ENCODE assay signal across 10 mouse cellular contexts in the genomic region with DNA sequence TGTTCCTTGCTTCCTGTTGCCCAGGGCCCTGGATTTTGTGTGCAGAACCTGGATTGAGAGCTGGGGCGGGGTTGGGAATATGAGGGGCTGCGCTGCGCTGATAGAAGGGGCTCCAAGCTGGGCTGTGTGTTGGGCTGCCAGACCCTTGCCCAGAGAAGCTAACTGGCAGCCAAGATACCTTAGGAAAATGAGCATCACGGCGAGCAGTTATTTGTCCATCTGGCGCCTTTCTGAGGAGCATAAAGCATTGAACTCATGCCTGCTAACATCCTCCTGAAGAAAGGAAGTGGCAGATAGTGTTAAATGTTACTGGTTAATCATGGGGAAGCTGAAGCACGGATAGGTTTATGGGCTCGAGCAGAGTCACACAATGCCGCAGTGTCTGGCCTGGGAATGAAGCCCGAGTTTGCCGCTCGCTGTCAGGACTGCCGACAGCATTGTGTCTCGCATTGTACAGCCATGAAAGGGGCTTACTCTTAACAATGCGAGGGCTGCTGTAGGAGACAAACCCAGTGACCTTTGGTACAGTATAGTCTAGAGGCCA.
DNase-seq lines count a peak whose midpoint lies in the region; ATAC-seq and TF ChIP-seq lines count a peak whose summit lies in the region.
"Had no signal": no experiment of that assay in that cellular context is flagged by ENCODE, and none has a peak within 500 bp of the region (broad histone marks: within the 10 kb centered on the region; RNA-seq: fewer than 3 reads in every experiment).

No protein-coding gene starts in this region.

- peak overlapping the region; percentile 41 for H3K4me2 ChIP-seq in midbrain, embryonic 12.5 days (replicated peaks)
- H3K4me2 ChIP-seq: lung, embryonic 15.5 days had no signal

- H3K4me3 ChIP-seq in gastrocnemius, adult 2 months: no peak overlapping the region
- H3K4me3 ChIP-seq in forebrain, embryonic 10.5 days: peak overlapping the region; percentile 18; the same call in 1 of the 2 replicates
- peak overlapping the region; percentile 13; the same call in 1 of the 2 replicates for H3K4me3 ChIP-seq in midbrain, embryonic 12.5 days
- H3K4me3 ChIP-seq: lung, embryonic 15.5 days had no signal

- peaks cover 55% of the 10 kb centered on the region for H3K4me1 ChIP-seq in forebrain, embryonic 10.5 days
- peaks cover 42% of the 10 kb centered on the region for H3K4me1 ChIP-seq in midbrain, embryonic 12.5 days
- H3K4me1 ChIP-seq: lung, embryonic 15.5 days had no signal

- H3K9me3 ChIP-seq in forebrain, embryonic 10.5 days: no peaks in the 10 kb centered on the region
- H3K9me3 ChIP-seq in midbrain, embryonic 12.5 days: no peaks in the 10 kb centered on the region
- H3K9me3 ChIP-seq: lung, embryonic 15.5 days had no signal

- H3K9ac ChIP-seq in midbrain, embryonic 12.5 days (replicated peaks): peak overlapping the region; percentile 44
- H3K9ac ChIP-seq: lung, embryonic 15.5 days had no signal

- TF ChIP-seq CTCF in gastrocnemius, adult 2 months (IDR thresholded peaks at IDR 0.05): no peak

- intact Hi-C loops in gastrocnemius, adult 2 months (cut with DNase I): no loop called here
- intact Hi-C loops in gastrocnemius, postnatal 14 days (cut with DNase I; ENCODE audit: low total_unique reads): no loop called here
- intact Hi-C loops in left cerebral cortex, postnatal 14 days (cut with DNase I): no loop called here

- DNase-seq in gastrocnemius, adult 2 months: no peak
- no peak for DNase-seq in gastrocnemius, postnatal 25 days
- peak; percentile 51 for DNase-seq in brain, adult 2 months (ENCODE audit: low read depth, low spot score)
- DNase-seq in forebrain, embryonic 10.5 days (ENCODE audit: extremely low spot score, low spot score): peak; percentile 67
- DNase-seq in gastrocnemius, postnatal 14 days: no peak
- DNase-seq in adrenal gland, adult 8-10 months: no peak
- no peak for DNase-seq in left cerebral cortex, postnatal 14 days (ENCODE audit: low spot score in 2 of 2)
- DNase-seq: heart, adult 18-20 months had no signal

- H3K36me3 ChIP-seq in forebrain, embryonic 10.5 days (replicated peaks): peaks cover 8% of the 10 kb centered on the region
- H3K36me3 ChIP-seq in midbrain, embryonic 12.5 days: no peaks in the 10 kb centered on the region
- H3K36me3 ChIP-seq: lung, embryonic 15.5 days had no signal

- no peaks in the 10 kb centered on the region for H3K27me3 ChIP-seq in forebrain, embryonic 10.5 days (ENCODE audit: poor library complexity, severe bottlenecking)
- H3K27me3 ChIP-seq in midbrain, embryonic 12.5 days: 0 out of 2 replicates have a peak, but pooled peaks cover 7% of the 10 kb centered on the region
- H3K27me3 ChIP-seq: lung, embryonic 15.5 days had no signal

- 37% methylated on average over 15 of the region's 15 CpGs for WGBS in forebrain, embryonic 10.5 days
- WGBS in midbrain, embryonic 12.5 days: 19% methylated on average over 15 of the region's 15 CpGs

- ATAC-seq in midbrain, embryonic 12.5 days (ENCODE audit: low FRiP score, low read depth): peak; percentile 80

- H3K27ac ChIP-seq in gastrocnemius, adult 2 months: peak overlapping the region; percentile 20; the same call in 1 of the 2 replicates
- peak overlapping the region; percentile 87 for H3K27ac ChIP-seq in forebrain, embryonic 10.5 days
- H3K27ac ChIP-seq in midbrain, embryonic 12.5 days (replicated peaks): peak overlapping the region; percentile 85
- H3K27ac ChIP-seq: lung, embryonic 15.5 days had no signal

Comparison
In these comparisons a context has a peak if more than half of its experiments do, and no peak if none do; other contexts are left out.
1. DNase-seq: peak in brain, adult 2 months (single experiment) and forebrain, embryonic 10.5 days (single experiment); none in gastrocnemius, adult 2 months (single experiment), gastrocnemius, postnatal 25 days (single experiment), gastrocnemius, postnatal 14 days (single experiment), adrenal gland, adult 8-10 months (single experiment) and left cerebral cortex, postnatal 14 days (0 of 2).
2. H3K27ac ChIP-seq: peak in every context shown above with its lines; median percentile 87 in forebrain, embryonic 10.5 days; 85 in midbrain, embryonic 12.5 days; 20 in gastrocnemius, adult 2 months.